Mouse (Mus musculus) hindbrain, embryonic 10.5 days (tissue): ENCODE measurements at regions not wholly inside any gene's neighbourhood (a gene's known extent, or its start where the extent isn't known, plus 50 kb on each side); places are given as distances from the start of the nearest gene placed in this dataset.
"Not testable (repeated sequence)": the region's sequence is repeated elsewhere in the genome, so short reads cannot be mapped to it uniquely, and the experiment has no call there.

Experiments
- DNase-seq: peaks from one replicate; pipeline ENCODE4 v3.0.0-alpha.2; 2017; ENCODE audit warnings: low spot score
- H3K27ac ChIP-seq: fragments of 300-500 bp; sonication (generic); 2 replicates; pipeline ENCODE4 v1.5.1; 2016; ENCODE audit warnings: mild to moderate bottlenecking, moderate library complexity
- H3K27me3 ChIP-seq: fragments of 300-500 bp; sonication (generic); 2 replicates; pipeline ENCODE4 v1.6.1; 2016; ENCODE audit warnings: mild to moderate bottlenecking; ENCODE audit not compliant: poor library complexity, insufficient read depth, severe bottlenecking
- H3K36me3 ChIP-seq: fragments of 300-500 bp; sonication (generic); 2 replicates; pipeline ENCODE4 v1.6.1; 2016; ENCODE audit warnings: mild to moderate bottlenecking, moderate library complexity
- H3K4me1 ChIP-seq: fragments of 300-500 bp; sonication (generic); replicated peaks from 2 replicates; pipeline ENCODE4 v1.6.1; 2016; ENCODE audit warnings: mild to moderate bottlenecking
- H3K4me3 ChIP-seq: fragments of 300-500 bp; sonication (generic); 2 replicates; pipeline ENCODE4 v1.5.1; 2016; ENCODE audit warnings: mild to moderate bottlenecking, moderate library complexity
- H3K9me3 ChIP-seq: fragments of 300-500 bp; sonication (generic); 2 replicates; pipeline ENCODE4 v1.6.1; 2016; ENCODE audit warnings: mild to moderate bottlenecking, moderate library complexity
- WGBS: fragments of 180-500 bp; shearing (Covaris S2); methylation state at CpG from one replicate; pipeline ENCODE4 v1.1.7; 2016; 5-methylcytosine and 5-hydroxymethylcytosine counted together

DNA sequence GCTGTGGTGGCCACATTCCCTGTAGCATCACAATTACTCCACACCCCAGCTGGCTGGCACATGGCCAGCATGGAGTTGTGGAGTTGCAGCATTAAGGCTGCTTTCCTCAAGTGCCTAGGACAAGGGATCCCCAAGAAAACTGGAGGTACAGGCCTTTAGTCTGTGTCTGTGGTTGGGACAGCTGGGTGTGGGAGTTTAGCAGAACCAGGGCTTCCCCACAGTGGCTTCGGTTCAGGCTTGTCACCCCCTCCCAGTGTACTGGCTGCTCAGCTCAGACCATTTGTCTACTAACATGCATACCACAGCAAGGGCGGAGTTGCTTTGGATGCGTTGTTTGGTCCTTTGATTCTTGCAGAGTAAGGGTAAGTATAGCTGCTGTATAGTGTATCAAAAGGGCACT is 79.1 kb upstream of the Neurl1b start:
- H3K4me3 ChIP-seq = no peak overlapping the region
- no peaks in the 10 kb centered on the region for H3K4me1 ChIP-seq
- H3K36me3 ChIP-seq = no peaks in the 10 kb centered on the region
- no peaks in the 10 kb centered on the region for H3K9me3 ChIP-seq
- H3K27ac ChIP-seq = no peak overlapping the region
- H3K27me3 ChIP-seq = no peaks in the 10 kb centered on the region
- DNase-seq = no peak
- WGBS = 74% methylated on average over 3 of the region's 3 CpGs

DNA sequence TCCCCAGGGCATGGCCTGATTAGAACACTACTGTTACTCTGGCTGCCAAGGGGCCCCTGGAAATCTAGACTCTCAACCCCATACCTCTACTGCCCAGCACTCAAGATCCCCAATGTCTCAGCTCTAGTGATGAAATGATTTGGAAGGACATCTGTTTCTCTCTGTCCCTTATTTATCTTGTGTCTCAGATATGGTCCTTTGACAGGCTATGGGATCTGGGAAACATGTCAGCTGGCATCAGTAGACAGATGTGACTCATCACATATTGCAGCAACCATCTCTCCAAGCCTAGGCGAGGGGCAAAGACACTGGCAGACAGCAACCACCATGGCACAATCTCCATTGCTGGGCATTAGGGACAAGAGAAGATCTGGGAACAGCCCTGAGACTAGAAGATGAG is 78.6 kb upstream of the Neurl1b start:
- Histone ChIP-seq H3K4me3 (no peak overlapping the region), H3K9me3 (no peaks in the 10 kb centered on the region), H3K27ac (no peak overlapping the region), H3K27me3 (no peaks in the 10 kb centered on the region), H3K4me1 (no peaks in the 10 kb centered on the region), H3K36me3 (no peaks in the 10 kb centered on the region)
- WGBS = 84% methylated on average over 1 of the region's 1 CpGs
- no peak for DNase-seq

DNA sequence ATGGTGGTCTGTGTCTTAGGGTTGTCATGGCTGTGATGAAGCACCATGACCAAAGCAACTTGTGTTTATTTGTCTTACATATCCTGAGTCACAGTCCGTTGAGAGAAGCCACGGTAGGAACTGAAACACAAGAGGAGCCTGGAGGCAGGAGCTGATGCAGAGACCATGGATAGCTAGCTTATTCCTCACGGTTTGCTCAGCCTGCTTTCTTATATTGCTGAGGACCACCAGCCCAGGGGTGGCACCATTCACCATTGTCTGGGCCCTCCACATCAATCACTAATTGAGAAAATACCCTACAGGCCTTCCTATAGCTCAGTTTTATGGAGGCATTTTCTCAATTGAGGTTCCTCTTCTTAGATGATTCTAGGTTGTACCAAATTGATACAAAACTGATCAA is 77.5 kb upstream of the Neurl1b start:
- DNase-seq = no peak
- WGBS = 81% methylated on average over 3 of the region's 3 CpGs
- Histone ChIP-seq H3K4me3 (no peak overlapping the region), H3K27me3 (no peaks in the 10 kb centered on the region), H3K9me3 (no peaks in the 10 kb centered on the region), H3K4me1 (no peaks in the 10 kb centered on the region), H3K27ac (no peak overlapping the region), H3K36me3 (no peaks in the 10 kb centered on the region)

DNA sequence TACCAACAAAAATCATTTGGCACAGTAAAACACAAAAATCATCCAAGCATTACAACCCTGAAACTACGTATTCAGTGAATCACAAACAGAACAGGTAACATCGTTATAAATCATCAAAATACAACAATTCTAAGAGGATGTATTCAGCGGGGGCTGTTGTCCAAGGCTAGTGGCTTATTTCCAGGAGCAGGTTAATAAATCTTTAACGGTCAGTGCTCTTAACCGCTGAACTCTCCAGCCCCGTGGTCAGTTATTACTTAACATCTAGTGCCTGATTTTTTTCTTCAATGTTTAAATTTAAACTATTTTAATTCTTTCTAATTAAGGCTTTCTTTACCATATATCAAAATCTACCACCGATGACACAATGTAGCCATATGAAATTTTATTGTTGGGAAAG is 69.2 kb upstream of the Neurl1b start:
- not testable (repeated sequence) for DNase-seq, H3K9me3 ChIP-seq, H3K27ac ChIP-seq, H3K4me1 ChIP-seq, H3K4me3 ChIP-seq, H3K27me3 ChIP-seq, H3K36me3 ChIP-seq
- WGBS = 89% methylated on average over 7 of the region's 7 CpGs

DNA sequence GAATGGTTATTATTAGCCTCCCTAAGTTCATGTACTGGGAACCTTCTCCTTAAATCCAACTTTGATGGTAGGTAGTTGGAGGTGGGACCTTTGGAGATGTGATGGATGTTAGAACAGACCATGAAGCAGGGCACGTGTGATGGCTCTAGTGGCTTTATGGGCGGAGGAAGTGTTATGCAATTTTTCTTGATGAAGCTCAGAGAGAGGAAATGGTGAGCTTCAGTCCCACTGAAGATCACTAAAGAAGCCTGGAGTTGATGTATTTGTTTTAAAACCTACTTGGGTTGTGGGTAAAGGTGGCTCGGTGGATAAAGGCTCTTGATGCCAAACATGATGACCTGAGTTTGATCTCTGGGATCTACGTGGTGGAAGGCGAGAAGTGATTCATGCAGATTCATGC is 66.5 kb upstream of the Neurl1b start:
- H3K36me3 ChIP-seq = no peaks in the 10 kb centered on the region
- WGBS = 93% methylated on average over 5 of the region's 5 CpGs
- no peaks in the 10 kb centered on the region for H3K27me3 ChIP-seq
- no peaks in the 10 kb centered on the region for H3K4me1 ChIP-seq
- no peak for DNase-seq
- no peak overlapping the region for H3K4me3 ChIP-seq
- H3K27ac ChIP-seq = no peak overlapping the region
- H3K9me3 ChIP-seq = no peaks in the 10 kb centered on the region

DNA sequence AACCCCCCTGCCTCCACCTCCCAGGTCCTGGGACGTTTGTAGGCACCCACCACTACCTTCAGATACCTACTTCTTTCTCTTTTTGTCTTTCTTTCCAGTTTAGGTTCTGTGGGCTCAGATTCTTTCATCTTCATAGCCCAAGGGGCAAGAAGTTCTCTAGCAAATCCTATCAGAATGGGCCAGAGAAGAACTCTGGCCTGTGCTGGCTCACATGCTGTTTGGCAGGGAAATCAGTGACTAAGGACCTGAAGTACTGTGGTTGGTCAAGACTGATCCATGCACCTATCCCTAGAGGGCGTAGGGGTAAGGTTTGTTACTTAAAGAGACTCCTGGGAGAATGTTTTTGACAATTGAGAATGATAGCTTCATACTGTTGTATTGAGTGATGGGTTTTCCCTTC is 64.9 kb upstream of the Neurl1b start:
- 57% methylated on average over 2 of the region's 2 CpGs for WGBS
- DNase-seq = no peak

DNA sequence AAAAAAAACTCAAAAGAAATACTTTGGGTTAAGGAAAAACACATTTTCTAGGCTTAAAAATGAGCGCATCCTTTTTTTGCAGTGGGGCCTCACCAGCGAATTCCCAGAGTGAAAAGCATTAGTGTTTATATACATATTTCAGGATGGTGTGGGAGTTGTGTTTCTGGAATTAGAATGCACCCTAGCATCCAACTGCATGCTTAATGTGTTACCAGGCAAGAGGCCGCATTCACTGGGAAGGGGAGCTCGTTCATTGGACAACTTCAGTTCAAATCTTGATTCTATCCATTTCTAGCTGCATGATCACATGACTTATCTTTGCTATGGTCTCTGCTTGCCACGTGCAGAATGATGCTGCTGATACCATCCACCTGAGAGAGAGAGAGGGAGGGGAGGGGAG is 64.4 kb upstream of the Neurl1b start:
- Histone ChIP-seq H3K9me3 (no peaks in the 10 kb centered on the region), H3K27me3 (no peaks in the 10 kb centered on the region)
- WGBS = 84% methylated on average over 5 of the region's 5 CpGs

More for the DNA sequence above, 64.9 kb upstream of the Neurl1b start:
- H3K36me3 ChIP-seq = no peaks in the 10 kb centered on the region
- no peaks in the 10 kb centered on the region for H3K4me1 ChIP-seq
- H3K4me3 ChIP-seq = no peak overlapping the region
- no peak overlapping the region for H3K27ac ChIP-seq
- no peaks in the 10 kb centered on the region for H3K9me3 ChIP-seq
- no peaks in the 10 kb centered on the region for H3K27me3 ChIP-seq

DNA sequence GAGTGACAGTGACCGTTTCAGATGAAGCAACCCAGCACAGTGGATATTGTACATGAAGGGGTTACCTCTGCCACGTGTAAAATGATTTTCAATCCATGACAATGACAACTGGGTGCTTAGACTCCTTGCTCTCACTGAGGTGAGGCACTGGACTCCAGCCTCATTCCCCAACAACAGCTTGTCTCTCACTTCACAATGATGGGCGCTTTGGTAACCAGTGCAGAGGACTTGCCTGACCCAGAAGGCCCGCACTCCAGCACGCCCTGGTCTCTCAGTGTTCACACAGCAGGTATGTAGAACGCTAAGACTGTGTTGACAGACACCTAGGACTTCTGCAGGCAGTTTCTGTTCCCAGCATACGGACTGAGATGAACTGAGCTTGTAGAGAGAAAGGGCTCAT is 62.6 kb upstream of the Neurl1b start:
- no peaks in the 10 kb centered on the region for H3K9me3 ChIP-seq
- peaks cover 3% of the 10 kb centered on the region; the same call in 1 of the 2 replicates for H3K4me1 ChIP-seq
- no peaks in the 10 kb centered on the region for H3K27me3 ChIP-seq
- WGBS = 80% methylated on average over 7 of the region's 7 CpGs
- no peak for DNase-seq
- H3K36me3 ChIP-seq = no peaks in the 10 kb centered on the region
- no peak overlapping the region for H3K4me3 ChIP-seq
- no peak overlapping the region for H3K27ac ChIP-seq

More for the DNA sequence above, 64.4 kb upstream of the Neurl1b start:
- Histone ChIP-seq H3K4me1 (0 out of 2 replicates have a peak, but pooled peaks cover 1% of the 10 kb centered on the region), H3K27ac (no peak overlapping the region), H3K4me3 (no peak overlapping the region), H3K36me3 (no peaks in the 10 kb centered on the region)
- no peak for DNase-seq

DNA sequence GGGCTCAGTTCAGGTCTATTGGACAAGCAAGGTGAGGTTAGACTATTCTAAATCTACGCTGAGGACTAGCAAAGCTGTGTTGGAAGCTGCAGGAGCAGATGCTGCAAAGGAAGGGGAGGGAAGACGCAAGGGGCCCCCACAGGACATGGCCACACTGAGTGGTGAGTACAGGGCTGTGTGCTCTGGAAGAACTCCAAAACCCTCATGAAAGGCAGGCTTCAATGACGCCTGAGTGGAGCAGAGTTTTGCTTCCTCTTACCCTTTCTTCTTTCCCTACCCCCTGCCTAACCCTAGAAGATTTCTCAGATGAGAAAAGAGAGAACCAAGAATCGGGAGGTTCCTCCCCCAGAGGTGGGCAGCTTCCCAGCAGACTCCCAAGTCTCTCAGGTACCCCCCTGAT is 61.9 kb upstream of the Neurl1b start:
- H3K4me3 ChIP-seq = no peak overlapping the region
- 78% methylated on average over 4 of the region's 4 CpGs for WGBS
- peaks cover 4% of the 10 kb centered on the region; the same call in 1 of the 2 replicates for H3K4me1 ChIP-seq
- H3K36me3 ChIP-seq = no peaks in the 10 kb centered on the region
- H3K27ac ChIP-seq = no peak overlapping the region
- no peaks in the 10 kb centered on the region for H3K9me3 ChIP-seq
- H3K27me3 ChIP-seq = no peaks in the 10 kb centered on the region
- no peak for DNase-seq

DNA sequence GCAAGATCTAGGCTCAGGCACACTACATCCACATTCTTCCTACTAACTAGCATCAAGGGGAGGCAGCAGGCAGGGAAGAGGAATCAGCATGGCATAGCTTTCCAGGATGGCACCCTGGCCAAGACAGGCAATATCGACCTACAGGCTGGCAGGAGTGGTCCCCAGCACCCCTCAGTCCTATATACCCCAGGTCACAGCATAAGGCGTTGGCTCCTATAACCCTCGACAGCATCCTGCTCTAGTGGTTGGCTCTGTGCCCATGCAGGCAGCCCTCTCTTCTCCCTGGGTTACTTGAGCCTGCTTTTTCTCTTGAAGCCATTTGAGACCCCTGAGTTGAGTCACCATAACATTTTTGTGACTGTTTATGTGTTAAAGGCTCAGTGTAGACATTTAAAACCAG is 60.2 kb upstream of the Neurl1b start:
- H3K27ac ChIP-seq = no peak overlapping the region
- H3K9me3 ChIP-seq = no peaks in the 10 kb centered on the region
- no peaks in the 10 kb centered on the region for H3K27me3 ChIP-seq
- H3K4me1 ChIP-seq = peaks cover 8% of the 10 kb centered on the region; the same call in 1 of the 2 replicates
- WGBS = 82% methylated on average over 3 of the region's 3 CpGs
- no peak for DNase-seq
- no peak overlapping the region for H3K4me3 ChIP-seq
- H3K36me3 ChIP-seq = no peaks in the 10 kb centered on the region

DNA sequence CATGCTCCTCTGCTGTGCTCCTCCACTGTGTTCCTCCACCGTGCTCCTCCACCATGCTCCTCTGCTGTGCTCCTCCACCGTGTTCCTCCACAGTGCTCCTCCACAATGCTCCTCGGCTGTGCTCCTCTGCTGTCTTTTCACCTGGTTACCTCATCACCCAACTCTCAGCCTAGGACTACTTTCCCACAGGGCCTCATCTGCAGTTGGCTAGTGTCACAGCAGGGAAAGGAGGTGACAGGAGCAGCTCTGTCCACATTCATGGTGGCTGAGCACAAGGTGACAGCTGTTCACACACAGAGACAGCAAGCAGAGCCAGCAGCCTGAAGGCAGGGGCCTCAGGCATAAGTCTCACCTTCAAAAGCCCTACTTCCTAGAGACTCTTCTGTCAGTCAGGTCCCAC is 59.3 kb upstream of the Neurl1b start:
- Histone ChIP-seq H3K36me3 (no peaks in the 10 kb centered on the region), H3K9me3 (no peaks in the 10 kb centered on the region), H3K4me1 (peaks cover 8% of the 10 kb centered on the region; the same call in 1 of the 2 replicates), H3K27ac (no peak overlapping the region), H3K27me3 (no peaks in the 10 kb centered on the region), H3K4me3 (no peak overlapping the region)
- WGBS = 91% methylated on average over 3 of the region's 3 CpGs
- DNase-seq = no peak

DNA sequence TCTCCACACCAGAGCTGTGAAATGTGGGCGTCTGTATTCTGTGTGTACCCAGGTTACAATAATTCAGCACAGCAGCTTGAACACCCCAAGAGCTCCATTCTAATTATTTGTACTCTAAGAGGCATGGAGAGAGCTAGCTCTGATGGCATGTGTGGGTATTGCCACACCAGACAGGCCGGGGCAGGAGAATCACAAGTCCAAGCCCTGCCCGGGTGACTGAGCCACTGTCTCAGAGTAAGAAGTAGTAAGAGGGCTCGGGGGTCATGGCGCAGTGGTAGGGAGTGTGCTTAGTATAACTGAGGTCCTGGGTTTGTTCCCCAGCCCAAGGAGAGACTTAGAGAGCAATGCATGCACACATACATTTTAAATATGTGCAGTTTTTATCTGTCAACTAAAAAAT is 57.7 kb upstream of the Neurl1b start:
- no peak overlapping the region for H3K27ac ChIP-seq
- WGBS = 85% methylated on average over 5 of the region's 5 CpGs
- no peaks in the 10 kb centered on the region for H3K27me3 ChIP-seq
- H3K9me3 ChIP-seq = no peaks in the 10 kb centered on the region
- no peaks in the 10 kb centered on the region for H3K36me3 ChIP-seq
- DNase-seq = no peak
- H3K4me3 ChIP-seq = no peak overlapping the region
- peaks cover 14% of the 10 kb centered on the region for H3K4me1 ChIP-seq

DNA sequence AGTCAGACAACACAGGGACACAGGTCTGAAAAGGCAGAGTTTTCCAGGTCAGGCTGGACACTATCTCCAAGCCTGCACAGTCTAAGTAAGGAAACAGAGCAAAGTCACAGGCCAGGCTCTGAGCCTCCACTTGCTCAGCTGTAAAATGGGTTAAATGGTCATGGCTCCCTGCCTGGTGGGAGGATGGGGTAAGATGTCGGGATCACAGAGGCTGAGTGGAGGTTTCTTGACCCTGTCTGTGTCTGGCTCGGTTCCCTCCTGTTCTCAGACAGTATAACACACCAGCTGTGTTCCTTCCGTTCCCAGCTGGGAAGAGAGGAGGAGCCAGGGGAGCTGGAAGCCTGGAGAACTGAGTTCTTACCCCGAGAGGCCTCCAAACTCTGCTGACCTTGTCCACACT is 56.8 kb upstream of the Neurl1b start:
- H3K36me3 ChIP-seq = no peaks in the 10 kb centered on the region
- no peaks in the 10 kb centered on the region for H3K27me3 ChIP-seq
- H3K27ac ChIP-seq = no peak overlapping the region
- H3K9me3 ChIP-seq = no peaks in the 10 kb centered on the region
- 53% methylated on average over 4 of the region's 4 CpGs for WGBS
- no peak for DNase-seq
- H3K4me1 ChIP-seq = peaks cover 20% of the 10 kb centered on the region
- H3K4me3 ChIP-seq = no peak overlapping the region

DNA sequence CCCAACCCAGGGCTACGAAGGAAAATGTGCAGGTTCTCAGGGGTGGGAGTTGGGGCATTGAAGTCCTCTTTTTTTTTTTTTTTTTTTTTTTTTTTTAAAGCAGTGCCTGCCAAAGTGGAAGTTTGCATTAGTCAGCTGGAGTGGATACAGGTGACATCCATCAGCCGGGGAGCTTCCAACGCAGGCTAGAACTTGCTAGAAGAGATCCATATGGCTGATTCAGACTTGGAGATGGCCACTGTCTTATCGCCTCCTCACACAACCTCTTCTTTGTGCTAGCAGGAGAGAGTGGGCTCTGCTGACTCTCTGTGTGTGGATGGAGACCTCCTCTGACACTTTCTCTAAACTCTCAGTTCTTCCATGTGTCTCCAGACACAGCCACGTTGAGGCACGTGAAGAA is 53.9 kb upstream of the Neurl1b start:
- no peak overlapping the region for H3K4me3 ChIP-seq
- H3K9me3 ChIP-seq = no peaks in the 10 kb centered on the region
- H3K4me1 ChIP-seq = peaks cover 40% of the 10 kb centered on the region
- H3K36me3 ChIP-seq = no peaks in the 10 kb centered on the region
- 78% methylated on average over 6 of the region's 6 CpGs for WGBS
- no peaks in the 10 kb centered on the region for H3K27me3 ChIP-seq
- DNase-seq = no peak
- H3K27ac ChIP-seq = no peak overlapping the region
